Mouse (Mus musculus): Measurements from ENCODE around the gene Gabrr1.
"Not testable (repeated sequence)": the region's sequence is repeated elsewhere in the genome, so short reads cannot be mapped to it uniquely, and the experiment has no call there.

Gabrr1 gene

DNA sequence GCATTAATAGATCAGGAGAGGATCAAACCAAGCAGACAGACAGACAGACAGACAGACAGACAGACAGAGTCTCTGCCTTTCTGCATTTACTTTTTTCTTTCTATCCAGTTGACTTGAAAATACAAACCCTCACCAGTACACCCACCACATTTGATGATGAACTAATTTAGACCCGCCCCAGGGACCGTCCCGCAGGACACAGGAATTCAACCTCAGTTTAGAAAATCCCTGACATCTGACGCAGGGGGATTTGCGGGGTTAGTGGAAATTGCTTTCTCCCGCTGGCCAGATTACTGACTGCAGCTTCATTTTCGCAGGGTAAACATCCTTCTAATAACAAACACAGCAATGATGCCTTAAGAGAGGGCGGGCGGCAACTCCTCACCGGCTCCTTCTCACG is at the start of gene Gabrr1:
TSS of gene Gabrr1 (plus strand) at position 301 of the 400 bp plus-strand sequence.
- DNase-seq (ENCODE audit: low spot score in 2 of 2): no peak

DNA sequence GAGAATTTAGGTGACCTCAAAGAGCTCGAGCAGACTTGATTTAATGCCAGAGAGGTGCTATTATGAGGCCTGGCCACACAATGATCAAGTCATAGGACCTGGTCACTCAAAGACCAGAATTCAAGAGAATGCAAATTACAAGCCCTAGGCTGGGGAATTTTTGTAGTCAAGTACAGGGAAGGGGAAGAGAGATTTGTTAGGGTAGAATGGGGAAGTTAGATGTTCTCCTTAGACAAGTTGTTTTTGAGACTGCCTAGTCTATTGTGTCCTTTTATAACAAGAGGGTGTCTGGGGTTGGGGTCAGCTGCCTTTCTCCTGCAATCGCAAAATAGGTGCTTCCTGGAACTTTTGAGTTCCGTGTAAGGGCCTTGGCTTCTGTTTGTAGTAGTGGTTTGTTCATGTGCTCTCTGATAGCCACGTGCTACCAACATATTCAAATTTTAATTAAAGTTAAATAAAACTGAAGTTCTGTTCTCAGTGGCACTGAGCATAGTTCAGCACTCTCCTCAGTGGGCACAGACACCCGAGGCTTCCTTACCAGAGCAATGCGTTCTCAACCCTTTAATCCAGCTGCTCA is 33.1 kb upstream of the Gabrr1 start:
- DNase-seq (ENCODE audit: low spot score in 2 of 2): no peak

DNA sequence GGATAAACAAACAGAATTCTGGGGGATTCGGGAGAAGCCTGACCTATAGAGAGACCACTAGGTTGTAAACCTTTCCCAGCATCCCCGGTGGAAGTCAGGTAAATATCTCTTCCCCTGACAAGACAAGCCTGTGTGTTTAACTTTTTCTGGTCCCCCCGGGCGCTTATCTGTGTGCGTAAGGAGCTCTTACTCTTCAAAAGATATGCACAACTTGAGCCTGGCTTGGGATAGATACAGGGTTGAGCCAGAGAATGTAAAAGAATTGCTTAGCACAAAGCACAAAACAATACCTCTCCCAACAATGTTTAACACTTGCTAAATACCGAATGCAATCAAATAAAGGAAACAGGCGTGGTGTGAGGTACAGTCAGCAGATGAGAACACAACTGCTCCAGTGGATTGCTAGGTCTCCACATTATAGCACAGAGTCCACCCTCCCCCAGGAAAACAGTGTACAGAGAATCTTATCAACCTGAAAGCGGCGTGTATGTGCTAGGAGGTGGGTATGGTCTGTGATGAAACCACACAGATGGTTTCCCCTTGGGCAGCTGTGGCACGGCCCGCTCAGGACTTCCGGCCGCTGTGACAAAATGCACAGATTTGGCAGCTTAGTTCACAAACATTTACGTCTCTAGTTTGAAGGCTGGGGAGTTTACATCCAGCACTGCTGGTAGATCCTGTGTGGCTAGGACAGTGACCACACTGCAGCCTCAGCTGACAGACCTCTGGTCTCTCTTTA is 22.4 kb upstream of the Gabrr1 start:
- DNase-seq (ENCODE audit: low spot score in 2 of 2): no peak

DNA sequence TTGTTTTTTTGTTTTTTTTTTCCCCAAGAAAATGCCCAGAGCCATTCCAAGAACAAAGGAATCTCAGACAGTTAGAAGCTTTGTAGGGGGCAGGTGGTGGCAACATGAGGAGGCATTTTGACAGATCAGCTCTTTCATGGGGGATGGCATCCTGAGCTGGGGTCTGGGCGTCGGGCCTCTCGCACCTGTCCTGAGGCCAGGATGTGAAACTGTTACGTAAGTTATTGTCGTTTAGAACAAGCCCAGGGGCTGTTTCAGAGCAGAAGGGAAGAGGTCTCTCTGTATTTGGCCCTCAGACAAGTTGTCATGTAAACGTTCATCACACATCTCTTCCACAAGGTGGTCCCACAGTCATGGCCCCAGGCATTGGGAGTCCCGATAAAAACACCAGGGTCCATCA is 21.5 kb upstream of the Gabrr1 start:
- no peak for DNase-seq (ENCODE audit: low spot score in 2 of 2)

DNA sequence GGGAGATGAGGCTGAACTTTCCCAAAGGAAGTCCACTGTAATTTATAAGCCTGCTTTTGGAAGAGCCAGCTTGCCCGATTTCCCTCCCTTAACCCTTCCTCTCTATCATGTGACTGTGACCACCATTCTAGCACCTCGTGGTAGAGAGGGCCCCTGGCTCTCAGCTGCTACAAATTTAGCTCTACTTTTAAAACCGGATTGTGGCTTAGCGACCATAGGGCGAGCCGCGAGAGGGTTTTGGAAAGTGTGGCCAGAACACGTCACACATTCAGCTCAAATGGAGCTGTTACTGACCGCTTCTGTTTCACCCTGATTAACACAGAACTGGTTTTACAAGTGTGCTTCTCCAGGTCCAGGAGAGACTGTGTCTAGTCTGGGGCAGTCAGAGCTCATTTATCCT is 21.0 kb upstream of the Gabrr1 start:
- DNase-seq (ENCODE audit: low spot score in 2 of 2): no peak

DNA sequence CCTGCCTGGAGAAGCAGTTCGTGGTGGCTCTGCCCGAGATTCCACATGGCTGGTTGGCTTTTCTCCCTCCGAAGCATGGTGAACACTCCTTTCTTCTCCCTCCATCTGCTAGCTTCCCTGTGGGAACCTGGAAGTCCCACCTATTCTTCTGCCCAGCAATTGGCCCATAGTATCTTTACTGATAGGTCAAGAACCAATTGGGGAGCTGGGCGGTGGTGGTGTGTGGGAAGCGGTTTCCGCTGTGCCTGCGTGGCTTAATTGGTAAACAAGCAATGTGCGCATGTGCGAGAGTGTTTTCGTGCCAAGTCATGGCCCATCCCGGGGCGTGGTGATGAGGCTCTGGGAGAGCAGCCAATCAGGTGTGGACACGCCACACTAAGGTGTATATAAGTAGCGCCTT is 19.5 kb upstream of the Gabrr1 start:
- not testable (repeated sequence) for DNase-seq (ENCODE audit: low spot score in 2 of 2)

DNA sequence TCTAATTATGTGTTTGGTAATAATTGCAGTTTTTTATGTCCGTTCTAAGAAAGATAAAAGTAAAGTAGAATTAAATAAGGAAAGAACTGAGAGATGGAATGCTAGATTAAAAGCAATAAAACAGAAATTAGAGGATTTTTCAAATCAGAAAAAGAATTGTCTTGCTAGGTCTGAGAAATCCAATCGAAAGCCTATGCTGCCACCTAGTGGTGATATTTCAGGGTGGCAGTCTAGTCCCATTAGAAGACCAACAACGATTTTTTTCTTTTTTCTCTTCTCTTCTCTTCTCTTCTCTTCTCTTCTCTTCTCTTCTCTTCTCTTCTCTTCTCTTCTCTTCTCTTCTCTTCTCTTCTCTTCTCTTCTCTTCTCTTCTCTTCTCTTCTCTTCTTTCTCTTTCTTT is 13.2 kb upstream of the Gabrr1 start:
- peak; percentile 64 to 65 for DNase-seq (ENCODE audit: low spot score in 2 of 2)

DNA sequence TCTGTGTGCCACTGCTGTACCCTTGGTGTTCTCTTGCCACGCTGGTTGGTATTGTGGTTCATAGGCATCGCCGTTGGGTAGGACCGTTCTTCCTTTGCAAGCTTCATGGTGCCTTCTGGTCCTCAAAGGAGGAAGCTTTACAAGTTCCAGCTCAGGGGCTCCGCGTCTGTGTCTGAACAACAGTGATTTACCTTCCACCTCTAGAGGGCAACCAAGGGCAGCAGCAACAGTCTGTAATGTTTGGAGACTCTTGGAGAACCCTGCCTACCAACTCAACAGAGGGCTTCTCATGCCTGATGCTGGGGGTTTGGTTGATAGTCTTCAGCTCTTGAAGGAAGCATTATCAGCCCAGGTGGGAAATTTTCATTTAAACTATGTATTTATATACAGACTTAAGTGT is 7.8 kb upstream of the Gabrr1 start:
- DNase-seq (ENCODE audit: low spot score in 2 of 2): peak in 1 of 2 experiments; percentile 11

DNA sequence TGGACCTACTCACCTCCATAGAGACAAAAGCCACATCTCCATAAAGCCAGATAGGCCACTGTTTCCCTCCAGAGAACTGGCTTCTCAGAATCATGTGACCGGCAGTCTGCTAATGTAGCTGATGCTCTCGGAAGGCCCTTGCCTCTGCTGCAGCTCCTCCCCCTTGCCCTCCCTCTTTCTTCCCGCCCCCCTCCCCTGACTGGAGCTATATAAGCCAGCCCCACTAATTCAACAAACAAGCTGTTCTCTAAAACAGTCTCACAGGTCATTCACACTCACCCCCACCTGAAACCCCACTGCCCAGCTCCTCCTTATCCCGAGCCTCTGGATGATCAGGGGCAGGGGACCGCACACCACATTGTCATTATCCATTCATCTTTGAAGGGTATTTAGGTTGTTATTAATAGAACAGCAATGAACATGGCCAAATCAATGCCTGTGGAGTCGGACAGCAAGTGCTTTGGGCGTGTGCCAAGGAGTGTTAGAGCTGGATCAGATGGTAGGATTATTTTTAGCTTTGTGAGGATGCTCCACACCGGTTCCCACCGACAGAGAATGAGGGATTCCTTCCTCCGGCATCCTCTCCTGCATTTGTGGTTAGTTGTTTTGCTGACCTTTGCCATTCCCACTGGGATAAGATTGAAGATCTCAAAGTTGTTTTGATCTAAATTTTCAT is 6.8 kb upstream of the Gabrr1 start:
- DNase-seq (ENCODE audit: low spot score in 2 of 2): peak in 1 of 2 experiments; percentile 7

DNA sequence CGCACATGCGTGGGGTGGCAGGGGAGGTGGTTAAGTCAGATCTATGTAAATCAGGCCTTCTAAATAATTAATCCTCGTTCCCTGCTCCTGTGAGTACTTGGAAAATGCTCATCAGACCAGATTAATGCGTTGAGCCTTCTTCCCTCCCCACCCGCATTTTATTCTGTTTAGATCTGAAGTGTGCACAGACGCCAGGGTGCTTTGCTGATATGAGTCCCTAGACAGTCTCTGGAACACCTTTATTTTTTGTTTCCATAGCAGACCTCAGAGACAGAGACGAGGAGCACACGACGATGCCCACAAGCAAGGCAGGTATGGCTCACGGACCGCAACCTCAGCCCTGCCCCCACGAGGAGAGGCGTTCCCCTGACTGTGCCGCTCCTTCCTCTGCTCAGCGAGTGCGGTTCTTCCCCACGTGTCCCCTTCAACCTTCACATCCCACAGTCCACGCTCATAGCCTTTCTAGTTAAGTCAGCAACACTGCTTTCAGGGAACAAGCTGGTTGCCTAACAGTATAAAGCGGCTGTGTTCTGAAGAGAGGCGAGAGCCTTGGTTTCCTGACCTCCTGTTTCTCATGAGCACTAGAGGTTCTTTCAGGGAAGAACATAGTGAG is 14.5 kb downstream of the Gabrr1 start:
- no peak for DNase-seq (ENCODE audit: low spot score in 2 of 2)

DNA sequence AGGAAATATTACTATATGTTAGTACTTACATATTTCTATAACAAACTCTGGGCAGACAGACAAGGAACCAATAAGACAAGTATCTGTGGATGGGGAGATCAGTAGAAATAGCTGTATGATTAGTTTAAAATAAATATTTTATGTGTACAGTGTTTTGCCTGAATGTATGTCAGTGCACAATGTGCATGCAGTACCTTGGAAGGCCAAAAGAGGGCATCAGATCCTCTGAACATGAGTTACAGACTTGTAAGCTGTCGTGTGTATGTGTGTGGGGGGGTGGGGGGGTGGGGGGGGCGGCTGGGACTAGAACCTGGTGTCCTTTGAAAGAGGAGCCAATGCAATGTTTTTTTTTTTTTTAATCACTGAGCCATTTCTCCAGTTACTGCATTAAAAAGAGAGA is 15.5 kb downstream of the Gabrr1 start:
- no peak for DNase-seq (ENCODE audit: low spot score in 2 of 2)

DNA sequence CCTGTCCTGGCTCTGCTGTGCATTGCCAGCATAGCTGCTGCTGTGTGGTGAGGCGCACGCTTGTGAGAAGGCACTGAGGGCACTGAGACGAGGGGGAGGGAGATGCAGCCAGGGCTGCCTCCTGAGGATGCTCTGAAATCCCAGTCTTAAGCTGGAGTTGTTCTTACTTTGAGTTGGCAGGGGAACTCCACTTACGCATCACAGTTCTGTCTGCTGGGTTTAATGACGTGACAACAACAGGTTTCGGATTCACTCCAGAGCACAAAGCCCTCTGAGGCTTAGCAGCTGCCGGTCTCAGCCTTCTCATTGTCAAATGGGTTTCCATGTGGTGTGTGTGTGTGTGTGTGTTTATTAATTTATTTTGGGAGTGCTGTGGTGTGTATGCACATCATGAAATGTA is 16.8 kb downstream of the Gabrr1 start:
- DNase-seq (ENCODE audit: low spot score in 2 of 2): no peak

DNA sequence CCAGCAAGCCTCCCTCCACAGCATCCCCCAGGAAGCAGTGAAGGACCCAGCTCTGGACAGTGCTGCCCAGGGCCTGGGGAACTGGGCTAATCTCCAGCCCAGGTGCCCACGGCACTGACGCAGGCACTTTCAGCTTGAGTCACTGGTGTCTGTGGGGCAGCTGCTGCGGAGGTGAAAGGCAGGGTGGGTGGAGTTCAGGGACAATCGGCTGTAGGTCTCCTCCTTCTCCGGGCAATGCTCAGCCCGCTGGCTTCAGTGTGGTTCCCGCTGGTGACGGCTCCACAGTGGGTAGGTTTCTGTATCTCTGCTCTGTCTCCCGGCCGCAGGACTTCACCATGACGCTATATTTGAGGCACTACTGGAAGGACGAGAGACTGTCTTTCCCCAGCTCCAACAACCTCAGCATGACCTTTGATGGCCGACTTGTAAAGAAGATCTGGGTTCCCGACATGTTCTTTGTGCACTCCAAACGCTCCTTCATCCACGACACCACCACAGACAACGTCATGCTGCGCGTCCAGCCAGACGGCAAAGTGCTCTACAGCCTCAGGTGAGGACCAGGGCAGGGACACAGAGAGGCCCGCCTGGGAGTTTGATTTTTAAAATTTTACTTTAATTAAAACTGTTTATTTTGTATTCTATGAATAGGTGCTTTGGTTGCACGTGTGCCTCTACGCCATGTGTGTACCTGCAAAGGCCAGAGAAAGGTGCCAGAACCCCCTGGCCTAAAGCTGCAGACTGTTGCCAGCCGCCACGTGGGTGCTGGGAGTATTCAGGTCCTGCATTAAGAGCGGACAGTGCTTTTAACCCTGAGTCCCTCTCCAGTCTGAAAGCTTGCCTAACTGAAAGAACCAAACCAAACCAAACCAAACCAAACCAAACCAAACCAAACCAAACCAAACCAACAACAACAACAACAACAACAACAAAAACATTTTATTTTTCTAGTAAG is 20.0 kb downstream of the Gabrr1 start:
- no peak for DNase-seq (ENCODE audit: low spot score in 2 of 2)

DNA sequence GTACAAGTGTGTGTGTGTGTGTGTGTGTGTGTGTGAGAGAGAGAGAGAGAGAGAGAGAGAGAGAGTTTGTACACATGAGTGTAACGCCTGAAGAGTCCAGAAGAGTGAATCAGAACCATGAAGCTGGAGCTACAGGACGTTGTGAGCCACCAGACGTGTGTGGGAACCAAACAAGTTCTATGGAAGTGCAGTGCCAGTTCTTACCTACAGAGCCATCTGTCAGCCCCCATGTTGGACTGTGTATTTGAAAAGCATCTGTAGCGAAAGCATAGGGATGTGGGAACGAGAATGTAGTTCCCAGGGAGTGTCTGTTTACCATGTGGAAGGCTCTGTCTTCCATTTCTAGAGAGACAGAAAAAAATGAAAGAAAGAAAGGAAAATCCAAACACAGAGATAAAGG is 51.2 kb downstream of the Gabrr1 start:
- no peak for DNase-seq (ENCODE audit: low spot score in 2 of 2)

DNA sequence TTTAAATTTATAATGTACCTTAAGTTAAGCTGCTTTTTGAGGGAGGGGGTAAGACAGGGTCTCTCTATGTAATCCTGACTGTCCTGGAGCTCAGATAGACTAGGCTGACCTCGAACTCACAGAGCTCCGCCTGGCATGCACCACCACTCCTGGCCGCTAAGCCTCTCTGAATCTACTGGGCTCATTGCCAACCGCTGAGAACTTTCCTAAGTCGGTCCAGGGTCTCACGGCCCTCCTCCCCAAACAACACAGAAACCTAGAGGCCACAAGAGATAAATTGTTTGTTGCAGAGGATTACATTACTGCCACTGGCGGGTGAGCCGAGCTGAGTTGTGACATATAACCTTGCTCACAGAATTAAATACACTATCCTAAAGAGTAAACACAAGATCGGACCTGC is 55.8 kb downstream of the Gabrr1 start:
- no peak for DNase-seq (ENCODE audit: low spot score in 2 of 2)

DNA sequence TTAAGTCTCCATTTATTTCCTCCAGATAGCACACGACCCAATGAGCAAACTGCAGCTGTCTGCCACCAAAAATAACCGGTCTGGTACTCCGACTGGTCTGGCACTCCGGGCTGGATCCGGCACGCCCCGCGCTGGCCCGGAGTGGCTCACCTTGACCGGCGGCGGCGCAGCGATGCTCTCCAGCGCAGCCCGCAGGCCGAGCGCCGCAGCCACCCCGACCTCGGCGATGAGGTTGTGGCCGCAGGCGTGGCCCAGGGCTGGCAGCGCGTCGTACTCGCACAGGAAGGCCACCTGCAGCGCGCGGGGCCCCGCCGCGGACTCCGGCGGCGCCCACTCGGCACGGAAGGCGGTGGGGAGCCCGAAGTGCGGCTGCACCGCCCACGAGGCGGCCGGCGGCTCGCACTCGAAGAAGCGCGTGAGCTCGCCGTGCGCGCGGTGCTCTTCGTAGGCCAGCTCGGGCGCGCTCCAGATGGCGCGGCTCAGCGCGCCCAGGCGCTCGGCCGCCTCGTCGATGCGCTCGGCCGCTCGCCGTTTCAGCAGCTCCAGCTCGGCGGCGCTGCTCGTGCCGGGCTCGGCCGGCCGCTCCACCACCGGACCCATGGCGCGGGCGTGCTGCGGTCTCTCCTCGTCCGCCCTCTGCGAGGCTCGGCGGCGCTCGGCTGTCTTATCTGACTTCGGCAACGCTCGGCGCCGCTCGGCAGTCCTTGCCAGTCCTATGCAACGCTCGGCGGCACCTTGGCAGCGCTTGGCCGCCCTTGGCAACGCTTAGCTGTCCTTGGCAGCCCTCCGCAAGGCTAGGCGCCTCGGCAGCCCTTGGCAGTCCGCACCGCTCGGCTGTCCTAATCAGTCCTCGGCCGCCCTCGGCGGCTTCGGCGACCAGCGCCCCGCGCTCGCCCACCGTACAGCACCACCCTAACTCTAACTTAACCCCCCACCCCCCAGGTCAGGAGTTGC is 56.7 kb downstream of the Gabrr1 start:
- peak; percentile 72 to 80 for DNase-seq (ENCODE audit: low spot score in 2 of 2)

DNA sequence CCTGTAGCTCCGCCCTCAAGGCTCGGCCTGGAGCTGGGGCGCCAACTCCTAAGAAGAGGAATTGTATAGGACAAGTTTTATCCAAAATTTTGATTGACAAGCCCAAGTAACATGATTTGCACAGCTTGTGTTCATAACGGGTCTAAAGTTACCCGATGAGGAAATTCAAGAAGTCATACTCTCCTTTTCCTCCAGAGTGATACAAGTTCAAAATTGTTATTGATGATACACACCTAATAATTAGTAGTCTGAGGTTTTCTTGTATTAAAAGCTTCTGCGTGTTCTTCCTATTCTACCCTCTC is 57.4 kb downstream of the Gabrr1 start, which contains the start of gene Pm20d2:
TSS of gene Pm20d2 (minus strand) at position 3 of the 302 bp plus-strand sequence.
- no peak for DNase-seq (ENCODE audit: low spot score in 2 of 2)

DNA sequence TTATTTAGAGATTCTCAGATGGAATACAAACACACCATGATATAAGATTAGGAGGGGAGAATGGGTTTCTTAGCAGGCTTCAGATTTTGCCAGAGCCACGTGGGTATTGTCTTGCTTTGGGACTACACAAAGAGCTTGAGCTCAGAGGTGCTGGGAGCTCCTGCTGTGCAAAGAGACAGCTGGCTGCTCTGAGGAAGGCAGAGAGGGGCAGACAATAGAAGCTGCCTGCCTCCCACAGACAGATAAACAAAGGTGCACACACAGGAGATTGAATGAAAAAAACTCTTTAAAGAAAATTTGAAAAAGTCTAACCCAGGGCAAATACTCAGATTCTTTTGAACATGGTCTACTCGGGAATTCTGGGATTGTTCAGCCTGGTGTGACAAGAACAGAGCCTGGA is 65.8 kb downstream of the Gabrr1 start:
- no peak for DNase-seq (ENCODE audit: low spot score in 2 of 2)

DNA sequence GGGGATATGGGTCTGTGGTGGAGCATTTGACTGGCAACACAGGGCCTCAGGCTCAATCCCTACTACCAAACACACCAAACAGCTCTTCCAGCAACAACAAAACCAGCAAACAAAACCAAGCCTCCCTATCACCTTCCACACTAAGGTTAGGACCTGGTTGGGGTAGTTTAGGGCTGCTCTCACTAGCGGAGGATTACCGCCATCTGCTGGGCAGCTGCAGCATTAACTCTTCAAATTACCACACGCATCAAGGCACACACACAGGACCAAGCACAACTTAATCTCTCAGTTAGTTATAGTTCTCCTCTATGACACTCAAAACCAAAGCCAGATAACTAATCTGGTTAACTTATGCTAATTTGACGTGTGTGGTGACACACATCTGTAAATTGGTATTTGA is 72.4 kb downstream of the Gabrr1 start:
- DNase-seq (ENCODE audit: low spot score in 2 of 2): peak in 1 of 2 experiments; percentile 12

DNA sequence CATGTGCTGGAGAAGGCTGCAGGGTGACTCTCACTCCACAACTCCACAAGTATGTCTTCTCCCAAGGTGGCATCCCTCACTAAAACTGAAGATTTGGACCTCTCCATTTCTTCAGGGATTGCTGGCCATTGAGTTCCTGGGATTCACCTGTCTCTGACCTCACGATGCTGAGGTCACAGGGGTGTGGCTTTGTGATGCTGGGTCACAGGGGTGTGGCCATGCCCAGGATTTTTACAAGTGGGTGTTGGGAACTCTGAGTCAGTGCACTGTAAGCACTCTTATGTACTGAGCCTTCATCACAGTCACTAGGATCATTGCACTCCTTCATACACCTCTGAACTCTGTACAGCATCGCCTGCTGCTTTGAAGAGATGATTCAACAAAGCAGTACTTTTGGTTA is 75.2 kb downstream of the Gabrr1 start:
- DNase-seq (ENCODE audit: low spot score in 2 of 2): no peak
